Mouse (Mus musculus): Measurements from ENCODE around the gene Olfr888. TPM values are rescaled to one million over a fixed set of nuclear protein-coding genes. Genes with fewer than 3 reads are reported as not detected.

Olfr888 gene
- not detected for polyA plus RNA-seq (2017; shearing (Covaris generic))

GRCm38 (mm10) chr9:38107828-38108227 lies at the start of gene Olfr888:
Olfr888 (plus strand) TSS chr9:38108128.

GRCm38 (mm10) chr9:38061022-38061421 lies 46.9 kb upstream of the Olfr888 start, which contains the start of gene Olfr885:
Olfr885 (plus strand) TSS chr9:38061322.

GRCm38 (mm10) chr9:38083772-38084171 lies 24.2 kb upstream of the Olfr888 start, which contains the start of gene Olfr887:
Olfr887 (plus strand) TSS chr9:38084072.

GRCm38 (mm10) chr9:38114898-38115297 lies 7.0 kb downstream of the Olfr888 start, which contains the start of gene Olfr889:
Olfr889 (plus strand) TSS chr9:38115198.

GRCm38 (mm10) chr9:38142217-38142616 lies 34.3 kb downstream of the Olfr888 start, which contains the start of gene Olfr890:
Olfr890 (plus strand) TSS chr9:38142517.

Other genes with a start within 250 kb of the Olfr888 start
- 0.15 TPM for gene Olfr145, start 211.4 kb upstream of the Olfr888 start, polyA plus RNA-seq (2017; shearing (Covaris generic))
- 0.26 TPM for gene Olfr878, start 190.3 kb upstream of the Olfr888 start, polyA plus RNA-seq (2017; shearing (Covaris generic))
- gene Olfr881, start 116.3 kb upstream of the Olfr888 start, polyA plus RNA-seq (2017; shearing (Covaris generic)), result 0.29 TPM
- gene Olfr883, start 82.3 kb upstream of the Olfr888 start, polyA plus RNA-seq (2017; shearing (Covaris generic)), result not detected
- gene Olfr884, start 61.6 kb upstream of the Olfr888 start, polyA plus RNA-seq (2017; shearing (Covaris generic)), result not detected
- gene Olfr885, start 46.8 kb upstream of the Olfr888 start, polyA plus RNA-seq (2017; shearing (Covaris generic)), result not detected
- gene Olfr887, start 24.1 kb upstream of the Olfr888 start, polyA plus RNA-seq (2017; shearing (Covaris generic)), result 0.56 TPM
- gene Olfr889, start 7.1 kb downstream of the Olfr888 start, polyA plus RNA-seq (2017; shearing (Covaris generic)), result not detected
- gene Olfr890, start 34.4 kb downstream of the Olfr888 start, polyA plus RNA-seq (2017; shearing (Covaris generic)), result 0.55 TPM
- not detected for gene Olfr891, start 72.7 kb downstream of the Olfr888 start, polyA plus RNA-seq (2017; shearing (Covaris generic))
- gene Olfr893, start 100.2 kb downstream of the Olfr888 start, polyA plus RNA-seq (2017; shearing (Covaris generic)), result not detected
- not detected for gene Olfr894, start 109.9 kb downstream of the Olfr888 start, polyA plus RNA-seq (2017; shearing (Covaris generic))
- not detected for gene Olfr143, start 144.6 kb downstream of the Olfr888 start, polyA plus RNA-seq (2017; shearing (Covaris generic))
- not detected for gene Olfr895, start 159.7 kb downstream of the Olfr888 start, polyA plus RNA-seq (2017; shearing (Covaris generic))
- not detected for gene Olfr896-ps1, start 183.0 kb downstream of the Olfr888 start, polyA plus RNA-seq (2017; shearing (Covaris generic))
- gene Olfr25, start 220.9 kb downstream of the Olfr888 start, polyA plus RNA-seq (2017; shearing (Covaris generic)), result not detected
- gene Olfr898, start 240.3 kb downstream of the Olfr888 start, polyA plus RNA-seq (2017; shearing (Covaris generic)), result 0.34 TPM

All from effector memory CD4-positive, alpha-beta T cell, adult 7 months (primary cell).